ENCODE assay signal across 9 mouse cellular contexts in the genomic region with DNA sequence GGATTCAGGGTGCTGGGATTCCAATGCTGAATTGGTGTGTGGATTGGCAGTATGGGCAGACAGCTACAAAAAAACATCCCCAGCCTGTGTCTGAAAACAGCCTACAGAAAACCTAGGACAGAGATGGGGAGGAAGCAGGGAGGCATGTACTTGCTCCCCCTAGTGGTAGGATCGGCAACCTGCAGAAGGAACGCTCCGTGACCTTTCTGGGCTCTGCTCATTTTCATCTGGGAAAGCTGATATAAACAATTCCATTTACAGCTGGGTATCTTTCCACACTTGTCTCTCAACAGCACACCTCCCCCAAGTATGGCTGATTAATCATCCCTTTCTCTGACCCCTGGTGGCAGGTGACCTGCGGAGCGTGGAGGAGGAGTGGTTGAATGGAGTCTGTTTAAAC. TPM values are rescaled to one million over a fixed set of nuclear protein-coding genes. Genes with fewer than 3 reads are reported as not detected.
A peak's percentile ranks its signal among the peaks of the same experiment; 100 is the strongest.
DNase-seq lines count a peak whose midpoint lies in the region; ATAC-seq and TF ChIP-seq lines count a peak whose summit lies in the region.
"Had no signal": no experiment of that assay in that cellular context is flagged by ENCODE, and none has a peak within 500 bp of the region (broad histone marks: within the 10 kb centered on the region; RNA-seq: fewer than 3 reads in every experiment).

No protein-coding gene starts in this region.

- no peak overlapping the region for H3K4me2 ChIP-seq in embryonic facial prominence, embryonic 14.5 days (ENCODE audit: low read depth, low read length)
- peak overlapping the region; percentile 47; the same call in 1 of the 2 replicates for H3K4me2 ChIP-seq in heart, embryonic 16.5 days (ENCODE audit: low read depth, low read length)
- H3K4me2 ChIP-seq in lung, embryonic 14.5 days, result no peak overlapping the region
- H3K4me2 ChIP-seq: lung, embryonic 15.5 days had no signal

- peak; percentile 66 for DNase-seq in ES-CJ7 (ENCODE audit: low read depth, low spot score)
- DNase-seq in adrenal gland, postnatal 25 days, result peak; percentile 67
- peak; percentile 50 for DNase-seq in embryonic facial prominence, embryonic 14.5 days (ENCODE audit: low spot score)
- peak; percentile 50 to 68 for DNase-seq in layer of hippocampus, adult 2 months (ENCODE audit: low spot score in 2 of 2)
- peak; percentile 87 for DNase-seq in lung, embryonic 14.5 days
- DNase-seq in right cerebral cortex, postnatal 14 days, result peak; percentile 46
- DNase-seq in urinary bladder, postnatal 36 days (ENCODE audit: low spot score in 2 of 2), result peak; percentile 57 to 77

- 16% methylated on average over 5 of the region's 5 CpGs for WGBS in embryonic facial prominence, embryonic 14.5 days
- 7% methylated on average over 5 of the region's 5 CpGs for whole genome bisulfite sequencing in heart, embryonic 16.5 days
- WGBS in lung, embryonic 14.5 days, result 2% methylated on average over 5 of the region's 5 CpGs

- ATAC-seq in embryonic facial prominence, embryonic 14.5 days (ENCODE audit: low read depth), result no peak; the same call in 1 of the 2 replicates
- peak; percentile 59; the same call in 1 of the 2 replicates for ATAC-seq in heart, embryonic 16.5 days (replicated peaks; ENCODE audit: extremely low read depth, insufficient read depth, low FRiP score)
- ATAC-seq in lung, embryonic 14.5 days (ENCODE audit: insufficient read depth), result peak; percentile 49

- no peaks in the 10 kb centered on the region for H3K9me3 ChIP-seq in embryonic facial prominence, embryonic 14.5 days (ENCODE audit: control insufficient read depth, low read length)
- no peaks in the 10 kb centered on the region for H3K9me3 ChIP-seq in heart, embryonic 16.5 days (replicated peaks; ENCODE audit: control insufficient read depth, low read length)
- H3K9me3 ChIP-seq in lung, embryonic 14.5 days (ENCODE audit: low read depth, low read length), result no peaks in the 10 kb centered on the region
- H3K9me3 ChIP-seq: lung, embryonic 15.5 days had no signal

- H3K4me3 ChIP-seq in embryonic facial prominence, embryonic 14.5 days (ENCODE audit: low read depth, low read length), result no peak overlapping the region
- H3K4me3 ChIP-seq in heart, embryonic 16.5 days (ENCODE audit: low read length), result no peak overlapping the region
- no peak overlapping the region for H3K4me3 ChIP-seq in layer of hippocampus, adult 2 months
- no peak overlapping the region for H3K4me3 ChIP-seq in lung, embryonic 14.5 days (ENCODE audit: low read depth, low read length)
- H3K4me3 ChIP-seq: lung, embryonic 15.5 days had no signal

- H3K36me3 ChIP-seq in embryonic facial prominence, embryonic 14.5 days (ENCODE audit: control insufficient read depth, insufficient read depth, low read length), result no peaks in the 10 kb centered on the region
- no peaks in the 10 kb centered on the region for H3K36me3 ChIP-seq in heart, embryonic 16.5 days (ENCODE audit: control insufficient read depth, insufficient read depth)
- no peaks in the 10 kb centered on the region for H3K36me3 ChIP-seq in lung, embryonic 14.5 days (ENCODE audit: insufficient read depth)
- H3K36me3 ChIP-seq: lung, embryonic 15.5 days had no signal

- peak; percentile 98 for TF ChIP-seq CTCF in layer of hippocampus, adult 2 months (conservative IDR thresholded peaks at IDR 0.05)
- peak; percentile 97 for TF ChIP-seq CTCF in lung, embryonic 14.5 days (IDR thresholded peaks at IDR 0.05; ENCODE audit: low read depth)

- H3K27ac ChIP-seq in embryonic facial prominence, embryonic 14.5 days (replicated peaks; ENCODE audit: low read depth, low read length), result no peak overlapping the region
- H3K27ac ChIP-seq in heart, embryonic 16.5 days (ENCODE audit: low read length), result 0 out of 2 replicates have a peak overlapping the region, but pooled peaks have one; percentile 50
- H3K27ac ChIP-seq in layer of hippocampus, adult 2 months, result peak overlapping the region; percentile 23; the same call in 1 of the 2 replicates
- H3K27ac ChIP-seq in lung, embryonic 14.5 days (ENCODE audit: low read depth), result no peak overlapping the region
- H3K27ac ChIP-seq: lung, embryonic 15.5 days had no signal

- no peaks in the 10 kb centered on the region for H3K4me1 ChIP-seq in embryonic facial prominence, embryonic 14.5 days (ENCODE audit: control insufficient read depth, insufficient read depth, low read length)
- H3K4me1 ChIP-seq in heart, embryonic 16.5 days (ENCODE audit: control insufficient read depth, insufficient read depth, low read length), result peaks cover 19% of the 10 kb centered on the region
- H3K4me1 ChIP-seq in lung, embryonic 14.5 days (ENCODE audit: insufficient read depth), result no peaks in the 10 kb centered on the region

- no peaks in the 10 kb centered on the region for H3K27me3 ChIP-seq in embryonic facial prominence, embryonic 14.5 days (replicated peaks; ENCODE audit: control insufficient read depth, insufficient read depth, low read length)
- no peaks in the 10 kb centered on the region for H3K27me3 ChIP-seq in heart, embryonic 16.5 days (ENCODE audit: control insufficient read depth, insufficient read depth, low read length)
- no peaks in the 10 kb centered on the region for H3K27me3 ChIP-seq in lung, embryonic 14.5 days (ENCODE audit: insufficient read depth, low read length)
- H3K27me3 ChIP-seq: lung, embryonic 15.5 days had no signal

- H3K9ac ChIP-seq in embryonic facial prominence, embryonic 14.5 days (ENCODE audit: low read depth, low read length), result no peak overlapping the region
- no peak overlapping the region for H3K9ac ChIP-seq in heart, embryonic 16.5 days (ENCODE audit: low read length)
- H3K9ac ChIP-seq in lung, embryonic 14.5 days, result no peak overlapping the region
- H3K9ac ChIP-seq: lung, embryonic 15.5 days had no signal

RNA-seq across cellular contexts. Expression of gene Irgm2, which starts 26.2 kb away (rescaled TPM):
- 10.6 and 14.0 TPM in 2 replicates for total RNA-seq in adrenal gland, postnatal 25 days (2021)
- polyA plus RNA-seq in embryonic facial prominence, embryonic 14.5 days (2014; fragmentation: Nextera tagmentation; extraction: Ambion mirVana), result 4.4 and 5.7 TPM in 2 replicates
- polyA plus RNA-seq in heart, embryonic 16.5 days (2015; fragmentation: Nextera tagmentation; extraction: Ambion mirVana), result 4.2 and 6.4 TPM in 2 replicates
- total RNA-seq in layer of hippocampus, adult 2 months (2021), result 1 to 10 TPM; 1.7 to 2.3 TPM
- polyA plus RNA-seq in lung, embryonic 14.5 days (2014; fragmentation: Nextera tagmentation; extraction: Ambion mirVana), result 1.8 and 1.9 TPM in 2 replicates

RNA-seq across cellular contexts. Expression of gene Igtp, which starts 26.3 kb away (rescaled TPM):
- total RNA-seq in adrenal gland, postnatal 25 days (2021), result 8.8 and 11.8 TPM in 2 replicates
- 10.5 and 16.7 TPM in 2 replicates for polyA plus RNA-seq in embryonic facial prominence, embryonic 14.5 days (2014; fragmentation: Nextera tagmentation; extraction: Ambion mirVana)
- 8.2 and 12.3 TPM in 2 replicates for polyA plus RNA-seq in heart, embryonic 16.5 days (2015; fragmentation: Nextera tagmentation; extraction: Ambion mirVana)
- total RNA-seq in layer of hippocampus, adult 2 months (2021), result 1 to 10 TPM; 1.5 to 1.9 TPM
- 3.7 and 4.3 TPM in 2 replicates for polyA plus RNA-seq in lung, embryonic 14.5 days (2014; fragmentation: Nextera tagmentation; extraction: Ambion mirVana)

RNA-seq across cellular contexts. Expression of gene 4930438A08Rik, which starts 48.9 kb away (rescaled TPM):
- total RNA-seq in adrenal gland, postnatal 25 days (2021), result not detected in 2 replicates
- polyA plus RNA-seq in embryonic facial prominence, embryonic 14.5 days (2014; fragmentation: Nextera tagmentation; extraction: Ambion mirVana), result 0.22 and 0.45 TPM in 2 replicates
- 0.08 TPM in 1 of 2 replicates, not detected in the other for polyA plus RNA-seq in heart, embryonic 16.5 days (2015; fragmentation: Nextera tagmentation; extraction: Ambion mirVana)
- total RNA-seq in layer of hippocampus, adult 2 months (2021), result not detected
- polyA plus RNA-seq in lung, embryonic 14.5 days (2014; fragmentation: Nextera tagmentation; extraction: Ambion mirVana), result not detected in 2 replicates

RNA-seq across cellular contexts. Expression of gene Mrpl22, which starts 54.2 kb away (rescaled TPM):
- 70.7 and 72.0 TPM in 2 replicates for total RNA-seq in adrenal gland, postnatal 25 days (2021)
- polyA plus RNA-seq in embryonic facial prominence, embryonic 14.5 days (2014; fragmentation: Nextera tagmentation; extraction: Ambion mirVana), result 112 and 113 TPM in 2 replicates
- polyA plus RNA-seq in heart, embryonic 16.5 days (2015; fragmentation: Nextera tagmentation; extraction: Ambion mirVana), result 112 TPM in 2 replicates
- total RNA-seq in layer of hippocampus, adult 2 months (2021), result 10 to 100 TPM; 31.4 to 39.5 TPM
- 115 and 128 TPM in 2 replicates for polyA plus RNA-seq in lung, embryonic 14.5 days (2014; fragmentation: Nextera tagmentation; extraction: Ambion mirVana)

RNA-seq across cellular contexts. Expression of gene Gemin5, which starts 57.3 kb away (rescaled TPM):
- 23.3 and 26.5 TPM in 2 replicates for total RNA-seq in adrenal gland, postnatal 25 days (2021)
- 18.3 and 19.6 TPM in 2 replicates for polyA plus RNA-seq in embryonic facial prominence, embryonic 14.5 days (2014; fragmentation: Nextera tagmentation; extraction: Ambion mirVana)
- polyA plus RNA-seq in heart, embryonic 16.5 days (2015; fragmentation: Nextera tagmentation; extraction: Ambion mirVana), result 11.5 and 12.4 TPM in 2 replicates
- total RNA-seq in layer of hippocampus, adult 2 months (2021), result 10 to 100 TPM; 18.6 to 18.7 TPM
- 26.9 and 27.6 TPM in 2 replicates for polyA plus RNA-seq in lung, embryonic 14.5 days (2014; fragmentation: Nextera tagmentation; extraction: Ambion mirVana)

Comparison
In these comparisons a context has a peak if more than half of its experiments do, and no peak if none do; other contexts are left out.
1. H3K27ac ChIP-seq: peak in heart, embryonic 16.5 days (single experiment) and layer of hippocampus, adult 2 months (single experiment); none in embryonic facial prominence, embryonic 14.5 days (single experiment) and lung, embryonic 14.5 days (single experiment).
2. Peak in every context shown above with its lines, with median percentiles within 50 percentile points of each other: DNase-seq.